ENCODE assay signal across 1 mouse cellular context in the genomic region with DNA sequence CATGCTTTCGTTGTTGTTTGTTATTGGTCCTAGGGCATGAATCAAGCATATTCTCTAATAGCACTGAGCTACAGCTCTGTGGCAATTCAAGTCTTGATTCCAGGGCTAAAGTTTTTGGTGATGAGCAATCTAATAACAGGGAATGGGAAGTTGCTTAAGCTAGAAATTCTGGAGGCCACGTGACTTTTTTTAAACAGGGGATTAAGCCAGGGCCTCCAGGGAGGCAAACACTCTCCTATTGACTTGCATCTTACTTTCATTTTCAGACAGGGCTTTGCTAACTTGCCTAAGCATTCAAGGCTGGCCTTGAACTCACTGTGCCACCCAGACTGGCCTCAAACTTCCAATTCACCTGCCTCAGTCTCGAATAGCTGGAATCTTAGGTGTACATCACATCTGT.
A peak's percentile ranks its signal among the peaks of the same experiment; 100 is the strongest.
TF ChIP-seq lines count a peak whose summit lies in the region.

No protein-coding gene starts in this region.

TF ChIP-seq in CH12.LX, 34 proteins besides CTCF, POLR2A, EP300 and RAD21 (continued from another document):
- TF ChIP-seq MAFK (IDR thresholded peaks at IDR 0.05; ENCODE audit: insufficient replicate concordance, low read length) (0 out of 2 replicates have a peak, but pooled peaks have one; percentile 22), UBTF (IDR thresholded peaks at IDR 0.05; ENCODE audit: low read depth, low read length) (no peak), MEF2A (IDR thresholded peaks at IDR 0.05; ENCODE audit: borderline replicate concordance, low read depth, low read length) (no peak), ZNF384 (IDR thresholded peaks at IDR 0.05; ENCODE audit: low read depth, low read length) (0 out of 2 replicates have a peak, but pooled peaks have one; percentile 11), MAX (IDR thresholded peaks at IDR 0.05; ENCODE audit: low read length) (peak; percentile 87), ZC3H11A (IDR thresholded peaks at IDR 0.05; ENCODE audit: low read depth, low read length) (no peak), JUN (IDR thresholded peaks at IDR 0.05; ENCODE audit: insufficient read depth, low read depth, low read length) (no peak), TCF12 (IDR thresholded peaks at IDR 0.05; ENCODE audit: low read depth, low read length) (no peak), JUND (conservative IDR thresholded peaks at IDR 0.05; ENCODE audit: low read depth, low read length) (no peak), ZMIZ1 (IDR thresholded peaks at IDR 0.05; ENCODE audit: low read depth, low read length) (no peak), CHD1 (IDR thresholded peaks at IDR 0.05; ENCODE audit: low read depth, low read length) (no peak), SIN3A (IDR thresholded peaks at IDR 0.05; ENCODE audit: low read length) (no peak)
